Mouse (Mus musculus): ENCODE results near the gene Eef2kmt.

DNA sequence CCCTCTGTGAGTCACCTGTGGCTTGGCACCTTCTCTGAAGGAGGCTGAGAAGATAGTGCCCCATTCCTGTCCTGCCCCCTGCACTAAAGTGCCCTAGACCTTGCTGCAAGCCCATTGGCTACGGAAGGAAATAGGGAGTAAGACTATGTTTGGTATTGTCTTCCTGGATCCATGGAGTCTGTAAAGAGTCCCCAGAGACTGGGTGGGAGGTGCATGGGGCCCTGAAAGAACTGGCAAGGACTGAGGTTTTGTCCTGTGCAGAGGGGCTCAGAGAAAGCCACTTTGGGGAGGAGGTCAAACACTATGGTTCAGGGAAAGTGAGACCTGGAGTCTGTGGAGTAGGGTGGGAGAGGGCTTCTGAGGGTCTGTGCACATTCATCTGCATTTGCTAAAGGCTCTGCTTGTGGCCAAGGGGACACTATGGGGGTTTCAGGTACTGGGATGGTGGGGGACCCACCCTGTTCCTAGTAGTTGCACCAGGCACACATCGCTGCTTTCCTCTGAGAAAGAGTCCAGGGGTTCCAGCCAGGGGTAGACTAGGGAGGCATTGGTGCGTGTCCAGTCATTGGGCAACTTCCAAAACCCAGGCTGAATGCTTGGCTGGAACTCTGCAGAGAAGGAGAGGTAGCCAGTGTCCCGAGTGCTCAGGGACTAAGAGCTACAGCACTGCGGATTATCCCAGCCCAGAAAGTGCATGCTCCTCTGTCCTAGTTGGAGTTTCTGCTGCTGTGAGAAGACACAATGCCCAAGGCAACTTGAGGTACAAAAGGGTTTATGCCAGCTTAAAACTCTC lies 38.2 kb downstream of the Eef2kmt start:
- TF ChIP-seq CTCF (IDR thresholded peaks at IDR 0.05; ENCODE audit: low read depth) (no peak), EP300 (IDR thresholded peaks at IDR 0.05; ENCODE audit: low read depth) (no peak)
